Mouse (Mus musculus): ENCODE data around the gene Ptpn14. TPM values are rescaled to one million over a fixed set of nuclear protein-coding genes. Genes with fewer than 3 reads are reported as not detected.
A peak's percentile ranks its signal among the peaks of the same experiment; 100 is the strongest.

Ptpn14 gene
- total RNA-seq, 1 experiment, result 27.1 TPM

DNA sequence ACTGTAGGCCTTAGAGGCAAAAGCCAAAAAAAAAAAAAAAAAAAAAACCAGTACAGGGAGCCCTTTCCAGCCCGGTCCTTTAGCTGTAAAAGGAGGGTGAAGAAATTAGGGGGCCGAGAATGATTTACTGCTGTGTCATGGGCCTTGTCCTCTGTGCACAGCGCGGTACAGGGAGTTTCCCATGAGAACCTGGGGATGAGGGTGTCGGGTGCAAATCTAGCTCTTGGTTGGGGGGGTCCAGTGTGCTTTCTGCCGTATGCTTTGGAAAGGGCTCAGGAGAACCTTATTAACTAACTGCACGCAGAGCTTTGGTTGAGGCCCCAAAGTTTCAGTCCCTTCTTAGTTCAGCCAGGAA, 29.0 kb downstream of the Ptpn14 start:
- Histone ChIP-seq H3K27ac (ENCODE audit: insufficient read depth, low read depth, low read length, poor library complexity, severe bottlenecking) (no peak overlapping the region), H3K4me3 (ENCODE audit: insufficient read depth in 1 of 2, low read depth in 1 of 2, low read length in 2 of 2, poor library complexity in 1 of 2, severe bottlenecking in 1 of 2) (no peak overlapping the region), H3K36me3 (ENCODE audit: control insufficient read depth, insufficient read depth, low read length, poor library complexity, severe bottlenecking) (no peaks in the 10 kb centered on the region; the same call in 1 of the 2 replicates), H3K9me3 (ENCODE audit: control insufficient read depth, insufficient read depth, low read depth, low read length) (no peaks in the 10 kb centered on the region), H3K4me1 (ENCODE audit: control insufficient read depth in 2 of 2, insufficient read depth in 2 of 2, low read length in 2 of 2, poor library complexity in 1 of 2) (peaks cover 4 to 27% of the 10 kb centered on the region in 2 experiments; a peak in 3 of 4 replicates), H3K9ac (ENCODE audit: insufficient read depth, low read depth, low read length, poor library complexity, severe bottlenecking) (no peak overlapping the region)
- no peak for DNase-seq (ENCODE audit: low read depth, low spot score)
- in situ Hi-C loops (cut with MboI; ENCODE audit: low sequenced_read_pairs in 2 of 2, unreplicated experiment in 2 of 2), result no loop called here
- TF ChIP-seq HCFC1 (IDR thresholded peaks at IDR 0.05; ENCODE audit: borderline replicate concordance, insufficient read depth, low read length) (no peak), ZNF384 (IDR thresholded peaks at IDR 0.05; ENCODE audit: low read depth, low read length) (no peak), ZC3H11A (IDR thresholded peaks at IDR 0.05; ENCODE audit: borderline replicate concordance, low read depth, low read length) (no peak), CHD2 (IDR thresholded peaks at IDR 0.05; ENCODE audit: low read depth, low read length) (no peak), MAFK (IDR thresholded peaks at IDR 0.05; ENCODE audit: insufficient read depth, low read depth, low read length) (no peak)

DNA sequence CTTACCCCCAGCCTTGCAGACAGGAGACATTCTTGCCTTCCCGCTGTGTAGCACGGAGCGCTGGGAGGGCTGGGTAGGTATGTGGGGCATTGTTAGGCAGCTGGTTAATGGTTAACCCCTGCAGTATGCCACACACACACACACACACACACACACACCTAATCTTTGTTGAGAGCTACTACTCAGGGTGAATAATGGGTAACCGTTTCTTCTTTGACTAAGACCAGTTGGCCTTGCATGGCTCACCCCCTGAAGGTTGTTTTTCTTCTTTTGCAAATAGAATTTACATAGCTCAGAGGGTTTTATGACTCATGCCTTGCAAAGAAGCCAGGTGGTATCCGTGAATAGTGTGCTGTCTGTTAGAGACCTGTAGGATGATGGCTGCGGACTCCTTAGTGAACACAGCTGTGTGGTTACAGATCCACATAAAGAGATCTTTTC, 33.5 kb downstream of the Ptpn14 start:
- Histone ChIP-seq H3K4me3 (ENCODE audit: insufficient read depth in 1 of 2, low read depth in 1 of 2, low read length in 2 of 2, poor library complexity in 1 of 2, severe bottlenecking in 1 of 2) (no peak overlapping the region), H3K36me3 (ENCODE audit: control insufficient read depth, insufficient read depth, low read length, poor library complexity, severe bottlenecking) (no peaks in the 10 kb centered on the region), H3K9me3 (ENCODE audit: control insufficient read depth, insufficient read depth, low read depth, low read length) (no peaks in the 10 kb centered on the region), H3K9ac (ENCODE audit: insufficient read depth, low read depth, low read length, poor library complexity, severe bottlenecking) (no peak overlapping the region), H3K4me1 (ENCODE audit: control insufficient read depth in 2 of 2, insufficient read depth in 2 of 2, low read length in 2 of 2, poor library complexity in 1 of 2) (peaks cover 1 to 17% of the 10 kb centered on the region in 2 experiments; a peak in 3 of 4 replicates), H3K27ac (ENCODE audit: insufficient read depth, low read depth, low read length, poor library complexity, severe bottlenecking) (no peak overlapping the region)
- peak; percentile 70 for DNase-seq (ENCODE audit: low read depth, low spot score)
- TF ChIP-seq ZC3H11A (IDR thresholded peaks at IDR 0.05; ENCODE audit: borderline replicate concordance, low read depth, low read length), result no peak
- peak; percentile 58 for TF ChIP-seq MAFK (IDR thresholded peaks at IDR 0.05; ENCODE audit: insufficient read depth, low read depth, low read length)
- no peak for TF ChIP-seq HCFC1 (IDR thresholded peaks at IDR 0.05; ENCODE audit: borderline replicate concordance, insufficient read depth, low read length)
- TF ChIP-seq ZNF384 (IDR thresholded peaks at IDR 0.05; ENCODE audit: low read depth, low read length), result no peak
- TF ChIP-seq CHD2 (IDR thresholded peaks at IDR 0.05; ENCODE audit: low read depth, low read length), result 0 out of 2 replicates have a peak, but pooled peaks have one; percentile 41
- in situ Hi-C loops (cut with MboI; ENCODE audit: low sequenced_read_pairs in 2 of 2, unreplicated experiment in 2 of 2), result no loop called here

DNA sequence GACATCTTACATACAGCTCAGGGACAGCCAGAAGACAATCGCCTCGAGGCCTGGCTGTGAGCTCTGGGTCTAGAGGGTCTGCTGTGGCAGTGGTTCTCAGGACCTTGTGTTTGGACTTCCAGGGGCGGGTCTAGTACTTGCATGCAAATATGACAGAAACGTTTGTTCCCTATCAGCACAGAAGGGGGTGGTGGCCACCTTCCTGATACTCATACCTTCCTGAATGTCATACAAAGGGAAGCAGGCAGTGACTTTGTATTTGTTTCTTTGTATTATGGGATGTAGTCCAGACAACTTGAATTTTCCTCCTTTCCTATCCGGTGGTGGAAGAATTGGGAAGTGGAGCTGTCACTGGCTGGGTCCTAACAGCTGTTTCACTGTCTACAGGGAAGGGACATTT, 36.2 kb downstream of the Ptpn14 start:
- no peak for DNase-seq (ENCODE audit: low read depth, low spot score)
- in situ Hi-C loops (cut with MboI; ENCODE audit: low sequenced_read_pairs in 2 of 2, unreplicated experiment in 2 of 2), result no loop called here
- H3K9me3 ChIP-seq (ENCODE audit: control insufficient read depth, insufficient read depth, low read depth, low read length), result no peaks in the 10 kb centered on the region
- no peaks in the 10 kb centered on the region; the same call in 1 of the 2 replicates for H3K36me3 ChIP-seq (ENCODE audit: control insufficient read depth, insufficient read depth, low read length, poor library complexity, severe bottlenecking)
- no peak for TF ChIP-seq ZC3H11A (IDR thresholded peaks at IDR 0.05; ENCODE audit: borderline replicate concordance, low read depth, low read length)
- TF ChIP-seq HCFC1 (IDR thresholded peaks at IDR 0.05; ENCODE audit: borderline replicate concordance, insufficient read depth, low read length), result no peak
- no peak for TF ChIP-seq CHD2 (IDR thresholded peaks at IDR 0.05; ENCODE audit: low read depth, low read length)
- no peak for TF ChIP-seq MAFK (IDR thresholded peaks at IDR 0.05; ENCODE audit: insufficient read depth, low read depth, low read length)
- TF ChIP-seq ZNF384 (IDR thresholded peaks at IDR 0.05; ENCODE audit: low read depth, low read length), result no peak
- no peak overlapping the region for H3K27ac ChIP-seq (ENCODE audit: insufficient read depth, low read depth, low read length, poor library complexity, severe bottlenecking)
- H3K4me3 ChIP-seq (ENCODE audit: insufficient read depth in 1 of 2, low read depth in 1 of 2, low read length in 2 of 2, poor library complexity in 1 of 2, severe bottlenecking in 1 of 2), result no peak overlapping the region
- no peak overlapping the region for H3K9ac ChIP-seq (ENCODE audit: insufficient read depth, low read depth, low read length, poor library complexity, severe bottlenecking)
- peaks cover 1 to 21% of the 10 kb centered on the region in 2 experiments; a peak in 3 of 4 replicates for H3K4me1 ChIP-seq (ENCODE audit: control insufficient read depth in 2 of 2, insufficient read depth in 2 of 2, low read length in 2 of 2, poor library complexity in 1 of 2)

DNA sequence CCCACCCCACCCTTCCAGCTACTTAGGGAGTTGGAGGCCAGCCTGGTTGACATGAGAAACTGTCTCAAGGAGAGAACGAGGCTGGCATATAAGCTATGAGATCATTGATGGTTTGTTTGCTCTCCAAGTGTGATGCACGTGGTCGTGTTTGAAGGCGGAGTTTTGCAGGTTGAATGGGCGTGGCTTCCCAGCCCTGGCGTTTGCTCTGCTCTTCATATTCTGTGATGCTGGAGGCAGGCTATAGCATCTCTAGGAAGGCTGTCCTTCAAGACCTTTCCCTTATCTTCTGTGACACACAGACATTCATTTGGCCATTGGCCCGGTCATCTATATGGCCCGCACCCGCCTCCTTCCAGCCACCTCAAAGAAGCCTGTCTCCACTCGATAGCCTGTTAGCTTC, 39.1 kb downstream of the Ptpn14 start:
- no peak overlapping the region for H3K27ac ChIP-seq (ENCODE audit: insufficient read depth, low read depth, low read length, poor library complexity, severe bottlenecking)
- H3K4me1 ChIP-seq (ENCODE audit: control insufficient read depth in 2 of 2, insufficient read depth in 2 of 2, low read length in 2 of 2, poor library complexity in 1 of 2), result peaks cover 6 to 27% of the 10 kb centered on the region in 2 experiments; a peak in 3 of 4 replicates
- no peak for DNase-seq (ENCODE audit: low read depth, low spot score)
- H3K9me3 ChIP-seq (ENCODE audit: control insufficient read depth, insufficient read depth, low read depth, low read length), result no peaks in the 10 kb centered on the region
- H3K36me3 ChIP-seq (ENCODE audit: control insufficient read depth, insufficient read depth, low read length, poor library complexity, severe bottlenecking), result no peaks in the 10 kb centered on the region; the same call in 1 of the 2 replicates
- no peak overlapping the region for H3K9ac ChIP-seq (ENCODE audit: insufficient read depth, low read depth, low read length, poor library complexity, severe bottlenecking)
- no peak for TF ChIP-seq CHD2 (IDR thresholded peaks at IDR 0.05; ENCODE audit: low read depth, low read length)
- TF ChIP-seq ZNF384 (IDR thresholded peaks at IDR 0.05; ENCODE audit: low read depth, low read length), result no peak
- no peak for TF ChIP-seq ZC3H11A (IDR thresholded peaks at IDR 0.05; ENCODE audit: borderline replicate concordance, low read depth, low read length)
- TF ChIP-seq MAFK (IDR thresholded peaks at IDR 0.05; ENCODE audit: insufficient read depth, low read depth, low read length), result no peak
- TF ChIP-seq HCFC1 (IDR thresholded peaks at IDR 0.05; ENCODE audit: borderline replicate concordance, insufficient read depth, low read length), result no peak
- no peak overlapping the region for H3K4me3 ChIP-seq (ENCODE audit: insufficient read depth in 1 of 2, low read depth in 1 of 2, low read length in 2 of 2, poor library complexity in 1 of 2, severe bottlenecking in 1 of 2)
- in situ Hi-C loops (cut with MboI; ENCODE audit: low sequenced_read_pairs in 2 of 2, unreplicated experiment in 2 of 2), result no loop called here
